In the genomic region with DNA sequence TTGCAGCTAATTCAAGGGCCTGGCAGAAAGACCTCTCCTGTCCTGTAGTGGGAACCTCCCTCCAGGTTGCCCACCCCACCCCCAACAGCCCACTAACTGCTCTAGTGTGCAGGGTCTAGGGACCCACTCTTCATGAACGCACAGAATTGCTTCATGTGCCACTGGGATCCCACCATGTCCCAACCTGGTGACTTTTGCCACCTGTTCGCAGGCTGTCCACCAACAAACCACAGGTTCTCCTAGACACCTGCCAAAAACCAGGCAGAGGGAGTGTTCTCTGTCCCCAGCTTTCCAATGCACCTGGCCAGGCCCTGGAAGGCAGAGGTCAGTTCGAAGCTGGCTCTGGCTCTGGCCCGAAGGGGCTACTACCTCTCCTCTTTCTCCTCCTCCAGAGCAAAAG, we compare ENCODE assay signal across 11 mouse cellular contexts. TPM values are rescaled to one million over a fixed set of nuclear protein-coding genes. Genes with fewer than 3 reads are reported as not detected.
DNase-seq lines count a peak whose midpoint lies in the region; ATAC-seq and TF ChIP-seq lines count a peak whose summit lies in the region.
"Had no signal": no experiment of that assay in that cellular context is flagged by ENCODE, and none has a peak within 500 bp of the region (broad histone marks: within the 10 kb centered on the region; RNA-seq: fewer than 3 reads in every experiment).

No protein-coding gene starts in this region.

- no peak for ATAC-seq in kidney, embryonic 15.5 days (replicated peaks; ENCODE audit: low FRiP score)
- ATAC-seq in forebrain, embryonic 13.5 days, result no peak
- no peak for ATAC-seq in intestine, postnatal 0 days
- ATAC-seq in neural tube, embryonic 15.5 days (ENCODE audit: low FRiP score), result no peak

- TF ChIP-seq POLR2A in kidney, adult 2 months (IDR thresholded peaks at IDR 0.05; ENCODE audit: low read depth, low read length), result no peak

- H3K27ac ChIP-seq in kidney, embryonic 15.5 days, result 0 out of 2 replicates have a peak overlapping the region, but pooled peaks have one; percentile 14
- no peak overlapping the region for H3K27ac ChIP-seq in kidney, adult 2 months (ENCODE audit: insufficient read depth, low read depth, low read length)
- H3K27ac ChIP-seq in forebrain, embryonic 13.5 days, result peak overlapping the region; percentile 90
- no peak overlapping the region for H3K27ac ChIP-seq in intestine, postnatal 0 days (ENCODE audit: low read depth, low read length)
- peak overlapping the region; percentile 79 for H3K27ac ChIP-seq in neural tube, embryonic 15.5 days (replicated peaks)
- H3K27ac ChIP-seq: kidney, postnatal 0 days had no signal

- peaks cover 58% of the 10 kb centered on the region for H3K4me1 ChIP-seq in kidney, embryonic 15.5 days
- 0 out of 2 replicates have a peak, but pooled peaks cover 3% of the 10 kb centered on the region for H3K4me1 ChIP-seq in kidney, adult 2 months (ENCODE audit: control insufficient read depth, insufficient read depth, low read length)
- peaks cover 58% of the 10 kb centered on the region for H3K4me1 ChIP-seq in forebrain, embryonic 13.5 days
- H3K4me1 ChIP-seq in intestine, postnatal 0 days (replicated peaks; ENCODE audit: control insufficient read depth, insufficient read depth, low read length), result peaks cover 18% of the 10 kb centered on the region; the same call in 1 of the 2 replicates
- peaks cover 58% of the 10 kb centered on the region for H3K4me1 ChIP-seq in neural tube, embryonic 15.5 days

- DNase-seq in kidney, adult 2 months, result no peak
- no peak for DNase-seq in left cerebral cortex, postnatal 25 days (ENCODE audit: low spot score in 2 of 2)
- no peak for DNase-seq in urinary bladder, adult 2 months (ENCODE audit: low spot score)
- DNase-seq in cerebellum, postnatal 14 days, result no peak
- DNase-seq: gastrocnemius, postnatal 36 days had no signal

- H3K4me3 ChIP-seq in kidney, embryonic 15.5 days (replicated peaks), result no peak overlapping the region
- no peak overlapping the region for H3K4me3 ChIP-seq in kidney, adult 2 months (ENCODE audit: insufficient read depth, low read depth, low read length)
- peak overlapping the region; percentile 68; the same call in 1 of the 2 replicates for H3K4me3 ChIP-seq in forebrain, embryonic 13.5 days
- H3K4me3 ChIP-seq in intestine, postnatal 0 days (ENCODE audit: low read depth, low read length), result no peak overlapping the region
- H3K4me3 ChIP-seq in neural tube, embryonic 15.5 days (replicated peaks), result no peak overlapping the region
- H3K4me3 ChIP-seq: liver, embryonic 15.5 days had no signal

- no peak overlapping the region for H3K4me2 ChIP-seq in kidney, embryonic 15.5 days
- peak overlapping the region; percentile 91 for H3K4me2 ChIP-seq in forebrain, embryonic 13.5 days
- H3K4me2 ChIP-seq in intestine, postnatal 0 days (replicated peaks; ENCODE audit: low read depth), result peak overlapping the region; percentile 44; the same call in 1 of the 2 replicates
- peak overlapping the region; percentile 90 for H3K4me2 ChIP-seq in neural tube, embryonic 15.5 days
- H3K4me2 ChIP-seq: liver, embryonic 15.5 days had no signal

- 85% methylated on average over 4 of the region's 4 CpGs for WGBS in kidney, embryonic 15.5 days
- WGBS in kidney, adult 2 months, result 77% methylated on average over 4 of the region's 4 CpGs
- WGBS in forebrain, embryonic 13.5 days, result 64% methylated on average over 4 of the region's 4 CpGs
- WGBS in intestine, postnatal 0 days, result 73% methylated on average over 4 of the region's 4 CpGs
- 67% methylated on average over 4 of the region's 4 CpGs for WGBS in neural tube, embryonic 15.5 days

- H3K27me3 ChIP-seq in kidney, embryonic 15.5 days, result no peaks in the 10 kb centered on the region
- H3K27me3 ChIP-seq in kidney, adult 2 months (replicated peaks; ENCODE audit: control insufficient read depth, insufficient read depth, low read length), result no peaks in the 10 kb centered on the region
- H3K27me3 ChIP-seq in forebrain, embryonic 13.5 days, result no peaks in the 10 kb centered on the region
- no peaks in the 10 kb centered on the region for H3K27me3 ChIP-seq in intestine, postnatal 0 days (replicated peaks; ENCODE audit: control insufficient read depth, insufficient read depth, low read length)
- H3K27me3 ChIP-seq in neural tube, embryonic 15.5 days (replicated peaks), result no peaks in the 10 kb centered on the region

- intact Hi-C loops in left cerebral cortex, postnatal 25 days (cut with DNase I), result loop anchor here (10.0 kb wide), 1 partner anchor 200 kb away; no protein-coding TSS in a partner anchor

- H3K36me3 ChIP-seq in kidney, embryonic 15.5 days, result peaks cover 50% of the 10 kb centered on the region
- H3K36me3 ChIP-seq in kidney, adult 2 months (ENCODE audit: control insufficient read depth, insufficient read depth, low read length), result no peaks in the 10 kb centered on the region
- H3K36me3 ChIP-seq in forebrain, embryonic 13.5 days (ENCODE audit: poor library complexity, severe bottlenecking), result peaks cover 39% of the 10 kb centered on the region
- H3K36me3 ChIP-seq in intestine, postnatal 0 days (ENCODE audit: control insufficient read depth, insufficient read depth), result peaks cover 43% of the 10 kb centered on the region
- H3K36me3 ChIP-seq in neural tube, embryonic 15.5 days, result peaks cover 30% of the 10 kb centered on the region
- H3K36me3 ChIP-seq: liver, embryonic 15.5 days had no signal

- no peak for TF ChIP-seq CTCF in kidney, adult 2 months (conservative IDR thresholded peaks at IDR 0.05; ENCODE audit: insufficient read depth, insufficient read length, low read depth, low read length)
- TF ChIP-seq CTCF in intestine, postnatal 0 days (IDR thresholded peaks at IDR 0.05; ENCODE audit: low read depth), result no peak

- H3K9ac ChIP-seq in kidney, embryonic 15.5 days, result no peak overlapping the region
- 0 out of 2 replicates have a peak overlapping the region, but pooled peaks have one; percentile 47 for H3K9ac ChIP-seq in forebrain, embryonic 13.5 days
- no peak overlapping the region for H3K9ac ChIP-seq in intestine, postnatal 0 days (ENCODE audit: low read depth, low read length)
- H3K9ac ChIP-seq in neural tube, embryonic 15.5 days (replicated peaks), result no peak overlapping the region
- H3K9ac ChIP-seq: liver, embryonic 15.5 days had no signal

- no peaks in the 10 kb centered on the region for H3K9me3 ChIP-seq in kidney, embryonic 15.5 days (replicated peaks)
- no peaks in the 10 kb centered on the region for H3K9me3 ChIP-seq in forebrain, embryonic 13.5 days (replicated peaks)
- H3K9me3 ChIP-seq in intestine, postnatal 0 days (ENCODE audit: control insufficient read depth), result no peaks in the 10 kb centered on the region
- no peaks in the 10 kb centered on the region for H3K9me3 ChIP-seq in neural tube, embryonic 15.5 days (replicated peaks)
- H3K9me3 ChIP-seq: liver, embryonic 15.5 days had no signal

RNA-seq across cellular contexts. Expression of gene Pcgf2, which starts 5.9 kb away (rescaled TPM):
- 13.2 and 16.6 TPM in 2 replicates for polyA plus RNA-seq in kidney, embryonic 15.5 days (2015; fragmentation: Nextera tagmentation; extraction: Ambion mirVana)
- 53.9 and 56.5 TPM in 2 replicates for polyA plus RNA-seq in kidney, adult 2 months (2012; rRNA removed)
- polyA plus RNA-seq in forebrain, embryonic 13.5 days (2015; fragmentation: Nextera tagmentation; extraction: Ambion mirVana), result 21.5 and 22.9 TPM in 2 replicates
- 7.9 and 8.9 TPM in 2 replicates for polyA plus RNA-seq in intestine, postnatal 0 days (2015; fragmentation: Nextera tagmentation; extraction: Ambion mirVana)
- 17.6 and 17.7 TPM in 2 replicates for polyA plus RNA-seq in neural tube, embryonic 15.5 days (2015; fragmentation: Nextera tagmentation; extraction: Ambion mirVana)
- 10 to 100 TPM; 30.1 to 30.3 TPM for total RNA-seq in left cerebral cortex, postnatal 25 days (2021)
- 41.1 and 46.4 TPM in 2 replicates for polyA plus RNA-seq in urinary bladder, adult 2 months (2012; rRNA removed)

RNA-seq across cellular contexts. Expression of gene Psmb3, which starts 8.8 kb away (rescaled TPM):
- 475 and 488 TPM in 2 replicates for polyA plus RNA-seq in kidney, embryonic 15.5 days (2015; fragmentation: Nextera tagmentation; extraction: Ambion mirVana)
- 397 and 399 TPM in 2 replicates for polyA plus RNA-seq in kidney, adult 2 months (2012; rRNA removed)
- polyA plus RNA-seq in forebrain, embryonic 13.5 days (2015; fragmentation: Nextera tagmentation; extraction: Ambion mirVana), result 559 and 571 TPM in 2 replicates
- polyA plus RNA-seq in intestine, postnatal 0 days (2015; fragmentation: Nextera tagmentation; extraction: Ambion mirVana), result 391 and 439 TPM in 2 replicates
- 458 and 459 TPM in 2 replicates for polyA plus RNA-seq in neural tube, embryonic 15.5 days (2015; fragmentation: Nextera tagmentation; extraction: Ambion mirVana)
- total RNA-seq in left cerebral cortex, postnatal 25 days (2021), result 100 to 1,000 TPM; 119 to 124 TPM
- 264 and 322 TPM in 2 replicates for polyA plus RNA-seq in urinary bladder, adult 2 months (2012; rRNA removed)

RNA-seq across cellular contexts. Expression of gene Cisd3, which starts 8.8 kb away (rescaled TPM):
- polyA plus RNA-seq in kidney, embryonic 15.5 days (2015; fragmentation: Nextera tagmentation; extraction: Ambion mirVana), result 41.2 and 42.7 TPM in 2 replicates
- 139 and 149 TPM in 2 replicates for polyA plus RNA-seq in kidney, adult 2 months (2012; rRNA removed)
- polyA plus RNA-seq in forebrain, embryonic 13.5 days (2015; fragmentation: Nextera tagmentation; extraction: Ambion mirVana), result 12.8 and 17.3 TPM in 2 replicates
- polyA plus RNA-seq in intestine, postnatal 0 days (2015; fragmentation: Nextera tagmentation; extraction: Ambion mirVana), result 122 and 123 TPM in 2 replicates
- polyA plus RNA-seq in neural tube, embryonic 15.5 days (2015; fragmentation: Nextera tagmentation; extraction: Ambion mirVana), result 46.9 and 50.1 TPM in 2 replicates
- 10 to 100 TPM; 46.5 to 48.8 TPM for total RNA-seq in left cerebral cortex, postnatal 25 days (2021)
- 55.7 and 56.2 TPM in 2 replicates for polyA plus RNA-seq in urinary bladder, adult 2 months (2012; rRNA removed)

RNA-seq across cellular contexts. Expression of gene Mllt6, which starts 31.2 kb away (rescaled TPM):
- 2.8 and 3.9 TPM in 2 replicates for polyA plus RNA-seq in kidney, embryonic 15.5 days (2015; fragmentation: Nextera tagmentation; extraction: Ambion mirVana)
- polyA plus RNA-seq in kidney, adult 2 months (2012; rRNA removed), result 36.6 and 40.4 TPM in 2 replicates
- polyA plus RNA-seq in forebrain, embryonic 13.5 days (2015; fragmentation: Nextera tagmentation; extraction: Ambion mirVana), result 3.2 and 3.5 TPM in 2 replicates
- polyA plus RNA-seq in intestine, postnatal 0 days (2015; fragmentation: Nextera tagmentation; extraction: Ambion mirVana), result 1.4 and 1.6 TPM in 2 replicates
- polyA plus RNA-seq in neural tube, embryonic 15.5 days (2015; fragmentation: Nextera tagmentation; extraction: Ambion mirVana), result 2.3 and 3.1 TPM in 2 replicates
- total RNA-seq in left cerebral cortex, postnatal 25 days (2021), result 100 to 1,000 TPM; 105 to 121 TPM
- 30.2 and 37.2 TPM in 2 replicates for polyA plus RNA-seq in urinary bladder, adult 2 months (2012; rRNA removed)

RNA-seq across cellular contexts. Expression of gene Pip4k2b, which starts 50.1 kb away (rescaled TPM):
- polyA plus RNA-seq in kidney, embryonic 15.5 days (2015; fragmentation: Nextera tagmentation; extraction: Ambion mirVana), result 1.8 and 1.9 TPM in 2 replicates
- 9.2 and 10.6 TPM in 2 replicates for polyA plus RNA-seq in kidney, adult 2 months (2012; rRNA removed)
- polyA plus RNA-seq in forebrain, embryonic 13.5 days (2015; fragmentation: Nextera tagmentation; extraction: Ambion mirVana), result 3.5 and 4.2 TPM in 2 replicates
- 0.43 and 0.63 TPM in 2 replicates for polyA plus RNA-seq in intestine, postnatal 0 days (2015; fragmentation: Nextera tagmentation; extraction: Ambion mirVana)
- 3.8 and 5.0 TPM in 2 replicates for polyA plus RNA-seq in neural tube, embryonic 15.5 days (2015; fragmentation: Nextera tagmentation; extraction: Ambion mirVana)
- total RNA-seq in left cerebral cortex, postnatal 25 days (2021), result 100 to 1,000 TPM; 111 to 118 TPM
- polyA plus RNA-seq in urinary bladder, adult 2 months (2012; rRNA removed), result 17.2 and 19.1 TPM in 2 replicates

Comparison
In these comparisons a context has a peak if more than half of its experiments do, and no peak if none do; other contexts are left out.
1. H3K27ac ChIP-seq: peak in kidney, embryonic 15.5 days (single experiment), forebrain, embryonic 13.5 days (single experiment) and neural tube, embryonic 15.5 days (single experiment); none in kidney, adult 2 months (single experiment) and intestine, postnatal 0 days (single experiment).